Mouse (Mus musculus): ENCODE measurements around the gene Apoe.

DNA sequence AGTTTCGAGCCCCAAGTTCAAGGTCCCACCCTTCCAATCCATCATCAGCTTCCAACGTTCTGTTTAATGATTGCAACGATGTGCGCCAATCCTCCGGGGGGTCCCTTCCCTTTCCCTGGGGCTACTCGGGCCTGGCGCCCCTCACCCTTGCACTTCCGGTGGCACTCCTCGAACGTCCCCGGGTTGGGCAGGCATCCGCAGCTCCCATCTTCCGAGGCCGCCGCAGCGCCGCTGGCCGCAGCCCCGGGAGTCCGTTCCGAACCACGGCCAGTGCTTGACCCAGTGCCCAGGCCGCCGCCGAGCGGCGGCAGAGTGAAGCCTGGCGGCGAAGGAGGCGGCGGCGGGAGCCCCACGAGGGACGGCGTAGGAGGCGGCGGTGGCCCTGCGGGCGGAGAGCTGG is 15.8 kb upstream of the Apoe start:
- TF ChIP-seq USF1 (IDR thresholded peaks at IDR 0.05; ENCODE audit: low read depth, low read length) (no peak), POLR2A (IDR thresholded peaks at IDR 0.05; ENCODE audit: low read depth, low read length) (no peak)
